Mouse (Mus musculus): ENCODE results near the gene Fxyd1. TPM values are rescaled to one million over a fixed set of nuclear protein-coding genes. Genes with fewer than 3 reads are reported as not detected.

The Fxyd1 gene
- polyA plus RNA-seq, 1 experiment from 2014 or later = 26.8 TPM

DNA sequence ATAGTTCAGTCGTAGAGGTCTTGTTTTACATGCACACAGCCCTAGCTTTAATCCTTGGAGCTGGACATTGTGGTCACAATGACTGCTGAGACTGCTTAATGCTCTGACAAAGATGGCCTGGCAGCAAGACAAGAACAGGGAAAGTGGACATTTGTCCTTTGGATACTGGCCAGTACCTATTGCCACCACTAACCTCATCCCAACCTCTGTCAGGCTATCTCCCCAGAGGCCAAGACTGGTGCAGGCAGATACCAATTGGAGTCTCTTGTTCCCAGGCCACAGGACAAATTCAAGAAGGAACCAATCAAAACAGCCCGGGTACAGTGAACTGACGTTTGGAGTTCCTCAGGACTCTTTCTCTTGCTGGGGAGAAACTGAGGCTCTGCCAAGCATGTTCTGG is 31.2 kb upstream of the Fxyd1 start:
- Histone ChIP-seq H3K4me1 (peaks cover 5% of the 10 kb centered on the region; the same call in 1 of the 2 replicates), H3K27me3 (replicated peaks) (no peaks in the 10 kb centered on the region), H3K36me3 (no peaks in the 10 kb centered on the region), H3K9ac (replicated peaks) (no peak overlapping the region), H3K4me3 (replicated peaks) (no peak overlapping the region), H3K9me3 (replicated peaks) (no peaks in the 10 kb centered on the region), H3K4me2 (no peak overlapping the region), H3K27ac (replicated peaks) (no peak overlapping the region)
- WGBS = 77% methylated on average over 3 of the region's 3 CpGs
- ATAC-seq (ENCODE audit: low FRiP score) = no peak

DNA sequence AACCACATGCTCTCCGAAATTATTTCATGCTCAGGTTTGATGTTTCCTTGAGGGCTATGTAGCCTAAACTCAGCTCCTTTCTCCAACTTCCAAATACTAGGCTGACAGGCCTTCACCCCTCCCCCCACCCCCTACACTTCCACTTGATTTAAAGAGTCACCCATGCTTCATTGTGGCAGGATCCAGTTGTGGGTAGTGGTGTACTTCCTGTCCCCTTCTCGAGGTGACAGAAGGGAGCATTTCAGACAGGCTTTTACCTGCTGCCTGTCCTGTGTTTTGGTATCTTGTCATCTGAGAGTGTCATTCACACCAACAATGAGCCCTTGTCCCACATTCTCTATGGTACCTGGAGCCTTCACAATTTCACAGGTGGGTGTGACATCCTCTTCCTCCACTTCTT is 30.3 kb upstream of the Fxyd1 start:
- Histone ChIP-seq H3K9me3 (replicated peaks) (no peaks in the 10 kb centered on the region), H3K27me3 (replicated peaks) (no peaks in the 10 kb centered on the region), H3K36me3 (no peaks in the 10 kb centered on the region), H3K4me1 (peaks cover 5% of the 10 kb centered on the region; the same call in 1 of the 2 replicates), H3K4me3 (replicated peaks) (no peak overlapping the region), H3K4me2 (no peak overlapping the region), H3K9ac (replicated peaks) (no peak overlapping the region), H3K27ac (replicated peaks) (no peak overlapping the region)
- no peak for ATAC-seq (ENCODE audit: low FRiP score)
- 66% methylated on average over 2 of the region's 2 CpGs for WGBS

DNA sequence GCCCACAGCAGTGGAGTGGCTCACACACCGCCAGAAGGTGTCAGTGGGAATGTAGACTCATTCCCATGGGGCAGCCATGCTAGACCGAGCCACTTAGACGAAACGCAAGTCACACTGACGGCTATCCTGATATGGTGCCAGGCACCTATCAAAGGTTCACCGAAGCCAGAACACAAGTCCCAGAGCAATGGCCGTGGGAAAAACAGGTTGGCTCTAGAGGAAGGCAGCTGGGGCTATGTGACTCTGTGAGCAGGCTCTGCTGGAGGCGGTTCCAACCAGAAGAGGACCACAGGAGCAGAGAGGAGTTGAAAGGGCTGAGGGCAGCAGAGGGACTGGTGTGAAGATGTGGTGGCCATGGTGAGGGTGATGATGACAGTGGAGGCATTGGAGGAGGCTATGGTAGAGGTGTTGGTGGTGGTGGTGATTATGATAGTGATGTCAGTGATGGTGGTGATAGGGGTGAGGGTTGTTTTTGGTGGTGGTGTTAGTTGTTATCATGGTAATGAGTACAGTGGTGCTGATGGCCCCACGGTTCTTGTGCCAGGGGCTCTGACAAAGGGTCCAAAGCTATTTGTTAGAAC is 29.3 kb upstream of the Fxyd1 start:
- Histone ChIP-seq H3K4me3 (replicated peaks) (no peak overlapping the region), H3K27ac (replicated peaks) (no peak overlapping the region), H3K4me1 (peaks cover 5% of the 10 kb centered on the region; the same call in 1 of the 2 replicates), H3K9me3 (replicated peaks) (no peaks in the 10 kb centered on the region), H3K36me3 (no peaks in the 10 kb centered on the region), H3K27me3 (replicated peaks) (no peaks in the 10 kb centered on the region), H3K4me2 (no peak overlapping the region), H3K9ac (replicated peaks) (no peak overlapping the region)
- no peak for ATAC-seq (ENCODE audit: low FRiP score)
- 96% methylated on average over 9 of the region's 9 CpGs for whole genome bisulfite sequencing

DNA sequence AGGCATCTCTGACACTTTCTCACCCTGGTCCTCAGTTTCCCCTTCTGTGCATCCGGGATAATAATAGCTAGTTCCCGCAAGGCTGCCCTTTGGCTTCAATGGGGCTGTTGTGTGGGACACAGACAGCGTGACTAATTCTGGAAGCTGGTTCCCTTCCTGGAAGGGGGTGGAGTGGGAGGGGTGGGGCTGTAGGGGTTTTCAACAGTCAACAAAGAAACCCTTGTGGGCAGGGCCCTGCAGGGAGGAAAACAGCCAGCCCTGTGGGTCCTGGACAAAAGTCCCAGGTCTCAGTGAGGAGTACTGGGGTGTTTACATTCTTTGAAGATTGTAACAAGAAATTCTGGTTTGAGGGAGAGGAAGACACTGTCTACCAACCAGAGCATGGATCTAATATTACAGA is 28.2 kb upstream of the Fxyd1 start:
- Histone ChIP-seq H3K9me3 (replicated peaks) (no peaks in the 10 kb centered on the region), H3K4me2 (no peak overlapping the region), H3K9ac (replicated peaks) (no peak overlapping the region), H3K27ac (replicated peaks) (no peak overlapping the region), H3K4me3 (replicated peaks) (no peak overlapping the region), H3K27me3 (replicated peaks) (no peaks in the 10 kb centered on the region), H3K4me1 (peaks cover 5% of the 10 kb centered on the region; the same call in 1 of the 2 replicates), H3K36me3 (no peaks in the 10 kb centered on the region)
- no peak for ATAC-seq (ENCODE audit: low FRiP score)
- WGBS = 21% methylated on average over 3 of the region's 3 CpGs

DNA sequence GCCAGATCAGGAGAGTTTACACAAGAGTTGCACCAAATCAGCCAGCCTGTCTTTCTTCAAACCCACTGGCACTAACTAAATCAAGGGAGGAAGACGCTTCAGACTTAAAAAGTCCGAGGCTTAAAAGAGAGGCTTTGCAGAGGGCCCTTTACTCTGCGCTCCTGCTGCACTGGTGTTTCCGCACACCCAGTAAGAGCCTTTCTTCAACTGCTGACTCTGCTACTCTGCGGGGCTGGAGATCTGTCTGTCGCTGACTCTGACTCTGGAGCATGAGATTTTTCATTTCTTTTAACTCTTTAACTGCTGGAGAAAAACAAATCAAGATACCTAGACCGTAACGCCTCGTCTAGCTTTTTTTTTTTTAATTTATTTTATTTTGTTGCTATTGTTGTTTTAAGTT is 27.1 kb upstream of the Fxyd1 start:
- Histone ChIP-seq H3K4me2 (no peak overlapping the region), H3K36me3 (no peaks in the 10 kb centered on the region), H3K4me1 (peaks cover 5% of the 10 kb centered on the region; the same call in 1 of the 2 replicates), H3K9ac (replicated peaks) (no peak overlapping the region), H3K4me3 (replicated peaks) (no peak overlapping the region), H3K27ac (replicated peaks) (no peak overlapping the region), H3K27me3 (replicated peaks) (no peaks in the 10 kb centered on the region), H3K9me3 (replicated peaks) (no peaks in the 10 kb centered on the region)
- WGBS = 64% methylated on average over 9 of the region's 9 CpGs
- ATAC-seq (ENCODE audit: low FRiP score) = no peak

DNA sequence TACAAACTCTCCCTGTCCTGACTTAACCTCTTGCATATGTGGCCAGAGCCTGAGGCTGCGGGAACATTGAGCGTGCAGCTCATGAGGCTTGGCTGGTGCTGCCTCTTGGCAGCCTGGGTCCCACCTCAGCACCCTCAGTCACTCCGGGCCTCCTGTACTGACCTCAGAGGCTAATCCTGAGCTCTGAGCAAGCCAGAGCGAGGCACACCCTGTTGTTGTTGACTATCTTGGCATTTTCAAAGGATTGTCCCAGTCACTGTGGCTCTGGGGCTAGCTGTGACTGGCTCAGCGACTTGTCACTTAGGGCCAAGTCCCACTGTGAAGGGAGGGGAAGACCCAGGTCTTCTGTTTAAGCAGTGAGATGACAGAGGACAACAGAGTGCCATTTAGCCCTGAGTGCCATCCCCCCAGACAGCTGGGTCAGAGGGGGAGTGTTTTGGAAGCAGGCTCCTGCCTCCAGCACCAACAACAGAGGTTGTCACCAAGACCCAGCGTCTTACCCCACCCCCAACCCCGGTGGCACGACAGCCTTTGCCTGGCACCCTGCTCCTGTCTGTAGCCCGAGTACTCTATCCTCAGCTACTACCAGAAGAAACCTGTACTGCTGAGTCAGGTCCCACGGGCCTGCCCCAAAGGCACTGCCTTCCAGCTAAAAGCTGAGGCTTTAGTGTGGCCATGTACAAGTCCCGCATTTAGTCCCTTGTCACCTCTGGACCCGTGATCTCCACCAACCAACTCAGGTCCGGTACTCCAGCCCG is 26.0 kb upstream of the Fxyd1 start:
- Histone ChIP-seq H3K27ac (replicated peaks) (no peak overlapping the region), H3K9ac (replicated peaks) (no peak overlapping the region), H3K4me1 (peaks cover 5% of the 10 kb centered on the region; the same call in 1 of the 2 replicates), H3K4me2 (no peak overlapping the region), H3K27me3 (replicated peaks) (no peaks in the 10 kb centered on the region), H3K36me3 (no peaks in the 10 kb centered on the region), H3K4me3 (replicated peaks) (no peak overlapping the region), H3K9me3 (replicated peaks) (no peaks in the 10 kb centered on the region)
- ATAC-seq (ENCODE audit: low FRiP score) = no peak
- WGBS = 78% methylated on average over 14 of the region's 14 CpGs

DNA sequence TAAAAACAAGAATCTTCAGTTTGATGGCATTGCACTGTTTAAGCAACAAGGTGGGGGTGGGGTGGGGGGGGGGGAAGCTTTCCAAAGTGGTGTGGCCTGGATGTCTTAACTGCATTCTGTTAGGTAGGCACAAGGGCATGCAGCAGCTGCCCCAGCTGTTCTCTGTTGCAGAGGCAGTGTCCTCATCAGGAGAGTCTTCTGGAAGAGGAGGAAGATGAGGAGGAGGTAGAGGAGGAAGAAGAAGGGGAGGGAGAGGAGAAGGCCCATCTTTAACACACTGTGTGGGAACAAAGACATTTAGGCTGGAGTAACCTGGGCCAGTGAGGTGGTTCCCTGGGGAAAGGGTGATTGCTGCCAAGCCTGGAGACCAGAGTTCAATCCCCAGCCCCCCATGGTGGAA is 25.1 kb upstream of the Fxyd1 start:
- Histone ChIP-seq H3K4me3 (replicated peaks) (no peak overlapping the region), H3K36me3 (no peaks in the 10 kb centered on the region), H3K9me3 (replicated peaks) (no peaks in the 10 kb centered on the region), H3K4me1 (peaks cover 5% of the 10 kb centered on the region; the same call in 1 of the 2 replicates), H3K27me3 (replicated peaks) (no peaks in the 10 kb centered on the region), H3K27ac (replicated peaks) (no peak overlapping the region), H3K9ac (replicated peaks) (no peak overlapping the region), H3K4me2 (no peak overlapping the region)
- no peak for ATAC-seq (ENCODE audit: low FRiP score)

DNA sequence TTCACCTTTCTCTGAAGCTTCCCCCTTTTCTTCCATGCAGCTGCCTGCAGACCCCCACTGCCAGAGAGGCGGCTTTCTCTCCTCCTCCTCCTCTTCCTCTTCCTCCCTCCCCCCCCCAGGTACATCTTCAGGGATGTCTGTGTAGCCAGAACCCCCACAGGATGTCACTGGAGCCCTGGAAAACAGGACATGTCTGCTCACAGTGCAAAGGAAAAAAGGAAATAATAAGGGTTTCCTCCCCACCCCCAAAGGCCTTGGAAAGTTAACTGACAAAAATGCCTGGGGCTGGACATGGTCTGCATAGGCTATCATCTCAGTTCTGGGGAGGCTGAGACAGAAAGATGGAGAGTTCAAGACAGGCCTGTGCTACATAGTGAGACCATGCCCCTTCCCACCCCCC is 24.1 kb upstream of the Fxyd1 start:
- no peak overlapping the region for H3K27ac ChIP-seq (replicated peaks)
- peaks cover 5% of the 10 kb centered on the region; the same call in 1 of the 2 replicates for H3K4me1 ChIP-seq
- no peaks in the 10 kb centered on the region for H3K9me3 ChIP-seq (replicated peaks)
- no peaks in the 10 kb centered on the region for H3K27me3 ChIP-seq (replicated peaks)
- no peak overlapping the region for H3K9ac ChIP-seq (replicated peaks)
- no peak overlapping the region for H3K4me2 ChIP-seq
- H3K4me3 ChIP-seq (replicated peaks) = no peak overlapping the region
- no peaks in the 10 kb centered on the region for H3K36me3 ChIP-seq
- no peak for ATAC-seq (ENCODE audit: low FRiP score)
- WGBS = 60% methylated on average over 1 of the region's 1 CpGs

DNA sequence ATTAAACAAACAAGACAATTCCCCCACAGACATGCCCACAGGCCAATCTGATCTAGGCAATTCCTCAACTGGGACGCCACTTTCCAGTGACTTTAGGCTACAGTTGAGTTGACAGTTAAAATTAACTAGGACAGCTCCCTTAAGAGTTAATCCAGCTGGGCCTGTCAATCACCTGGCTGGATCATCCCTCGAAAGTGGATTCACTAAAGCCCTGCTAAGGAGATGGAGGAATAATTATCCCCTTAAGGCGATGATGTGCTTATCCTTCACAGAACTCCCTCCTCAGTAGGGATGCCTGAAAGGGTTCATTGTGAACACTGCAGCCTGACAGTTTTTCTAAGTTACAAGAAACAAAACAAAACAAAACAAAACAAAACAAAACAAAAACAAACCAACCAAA is 23.6 kb upstream of the Fxyd1 start:
- Histone ChIP-seq H3K9me3 (replicated peaks) (no peaks in the 10 kb centered on the region), H3K36me3 (no peaks in the 10 kb centered on the region), H3K4me3 (replicated peaks) (no peak overlapping the region), H3K27ac (replicated peaks) (no peak overlapping the region), H3K9ac (replicated peaks) (no peak overlapping the region), H3K4me1 (peaks cover 5% of the 10 kb centered on the region; the same call in 1 of the 2 replicates), H3K4me2 (no peak overlapping the region), H3K27me3 (replicated peaks) (no peaks in the 10 kb centered on the region)
- WGBS = 58% methylated on average over 3 of the region's 3 CpGs
- no peak for ATAC-seq (ENCODE audit: low FRiP score)

DNA sequence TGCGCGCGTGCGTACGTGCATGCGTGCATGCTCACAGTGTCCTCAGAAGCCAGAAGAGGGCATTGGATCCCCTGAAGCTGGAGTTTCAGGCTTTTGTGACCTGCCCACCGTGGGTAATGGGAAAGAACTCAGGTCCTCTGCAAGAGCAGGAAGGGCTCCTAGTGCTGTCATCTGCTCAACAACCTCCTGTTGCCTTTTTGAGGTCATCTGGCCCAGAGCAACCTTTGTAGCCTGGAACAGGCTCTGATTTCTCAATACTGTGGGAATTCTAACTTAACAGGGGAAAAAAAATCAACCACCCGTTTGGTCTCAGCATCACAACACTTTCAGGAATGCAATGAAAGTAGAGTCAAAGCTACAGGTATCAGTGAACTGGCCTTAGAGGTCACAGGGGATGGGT is 22.7 kb upstream of the Fxyd1 start:
- no peaks in the 10 kb centered on the region for H3K27me3 ChIP-seq (replicated peaks)
- 87% methylated on average over 8 of the region's 8 CpGs for WGBS
- no peak overlapping the region for H3K4me3 ChIP-seq (replicated peaks)
- no peak for ATAC-seq (ENCODE audit: low FRiP score)
- no peaks in the 10 kb centered on the region for H3K36me3 ChIP-seq
- H3K9ac ChIP-seq (replicated peaks) = no peak overlapping the region
- H3K9me3 ChIP-seq (replicated peaks) = no peaks in the 10 kb centered on the region
- no peak overlapping the region for H3K27ac ChIP-seq (replicated peaks)
- no peaks in the 10 kb centered on the region; the same call in 1 of the 2 replicates for H3K4me1 ChIP-seq
- H3K4me2 ChIP-seq = no peak overlapping the region

DNA sequence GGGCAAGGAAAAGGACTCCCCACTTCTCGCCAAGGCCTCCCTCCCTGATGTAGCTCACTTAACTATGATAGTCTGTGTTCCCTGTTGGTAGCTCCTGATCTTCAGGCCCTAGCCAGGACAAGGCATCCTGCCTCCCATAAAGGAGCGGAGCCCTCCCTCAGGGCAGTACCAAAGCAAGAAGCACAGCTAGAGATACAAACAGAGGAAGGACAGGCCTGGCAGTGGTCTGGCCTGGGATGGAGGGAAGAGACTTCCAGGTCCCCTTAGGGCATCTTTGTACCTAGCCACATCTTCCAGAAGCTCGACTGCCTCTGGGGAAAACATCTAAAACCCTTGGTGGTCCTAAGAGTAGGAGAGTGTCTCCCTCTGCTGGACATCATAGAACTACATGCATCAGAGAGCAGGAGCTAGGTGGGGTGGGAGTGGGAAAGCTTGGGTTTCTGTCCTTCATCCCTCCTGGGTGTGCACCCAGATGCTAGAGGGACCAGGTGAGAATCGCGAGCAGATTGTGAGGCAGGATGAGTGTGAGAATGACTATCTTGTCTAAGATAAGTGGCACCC is 21.0 kb upstream of the Fxyd1 start:
- Histone ChIP-seq H3K27ac (replicated peaks) (no peak overlapping the region), H3K27me3 (replicated peaks) (no peaks in the 10 kb centered on the region), H3K36me3 (no peaks in the 10 kb centered on the region), H3K9me3 (replicated peaks) (no peaks in the 10 kb centered on the region), H3K4me3 (replicated peaks) (no peak overlapping the region), H3K9ac (replicated peaks) (no peak overlapping the region), H3K4me2 (no peak overlapping the region), H3K4me1 (no peaks in the 10 kb centered on the region; the same call in 1 of the 2 replicates)
- 43% methylated on average over 5 of the region's 5 CpGs for WGBS
- peak; percentile 21; the same call in 1 of the 2 replicates for ATAC-seq (ENCODE audit: low FRiP score)

DNA sequence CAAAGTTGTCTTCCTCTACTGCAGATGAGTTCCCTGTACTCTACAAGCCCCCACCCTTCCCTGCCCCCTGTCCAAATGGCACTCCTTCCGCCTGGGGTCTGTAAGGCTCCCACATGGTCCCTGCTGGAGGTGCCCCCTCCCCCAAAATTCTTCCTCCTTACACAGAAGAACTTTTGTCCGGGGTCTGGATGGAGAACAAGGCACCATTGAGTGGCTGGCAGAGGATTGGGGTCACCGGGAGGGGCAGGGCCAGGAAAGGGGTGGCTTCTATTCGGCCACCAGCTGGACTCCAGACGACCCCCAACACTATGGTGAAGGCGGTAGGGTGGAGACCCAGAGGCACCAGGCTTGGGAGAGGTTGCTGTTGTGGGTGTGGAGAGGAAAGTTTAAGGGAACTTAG is 20.5 kb upstream of the Fxyd1 start:
- no peaks in the 10 kb centered on the region; the same call in 1 of the 2 replicates for H3K4me1 ChIP-seq

More for the DNA sequence above, 20.5 kb upstream of the Fxyd1 start:
- H3K4me2 ChIP-seq = no peak overlapping the region
- no peak overlapping the region for H3K9ac ChIP-seq (replicated peaks)
- H3K27ac ChIP-seq (replicated peaks) = no peak overlapping the region
- no peak overlapping the region for H3K4me3 ChIP-seq (replicated peaks)
- ATAC-seq (ENCODE audit: low FRiP score) = 0 out of 2 replicates have a peak, but pooled peaks have one; percentile 13
- H3K27me3 ChIP-seq (replicated peaks) = no peaks in the 10 kb centered on the region
- no peaks in the 10 kb centered on the region for H3K36me3 ChIP-seq
- no peaks in the 10 kb centered on the region for H3K9me3 ChIP-seq (replicated peaks)
- WGBS = 45% methylated on average over 6 of the region's 6 CpGs
